Mouse (Mus musculus) embryonic facial prominence, embryonic 10.5 days (tissue): ENCODE data around the gene Slc22a16. TPM values are rescaled to one million over a fixed set of nuclear protein-coding genes. Genes with fewer than 3 reads are reported as not detected.

Experiments used
- DNase-seq: peaks from one replicate; pipeline ENCODE4 v3.0.0-alpha.2; 2017; ENCODE audit warnings: low spot score
- H3K27ac ChIP-seq: fragments of 300-500 bp; sonication (generic); replicated peaks from 2 replicates; pipeline ENCODE4 v1.5.1; 2016; ENCODE audit warnings: mild to moderate bottlenecking
- H3K27me3 ChIP-seq: fragments of 300-500 bp; sonication (generic); replicated peaks from 2 replicates; pipeline ENCODE4 v1.6.1; 2016; ENCODE audit warnings: low read depth, mild to moderate bottlenecking; ENCODE audit not compliant: poor library complexity, severe bottlenecking
- H3K36me3 ChIP-seq: fragments of 300-500 bp; sonication (generic); replicated peaks from 2 replicates; pipeline ENCODE4 v1.6.1; 2016; ENCODE audit warnings: mild to moderate bottlenecking, moderate library complexity
- H3K4me1 ChIP-seq: fragments of 300-500 bp; sonication (generic); 2 replicates; pipeline ENCODE4 v1.6.1; 2016
- H3K4me3 ChIP-seq: fragments of 300-500 bp; sonication (generic); 2 replicates; pipeline ENCODE4 v1.5.1; 2016; ENCODE audit warnings: mild to moderate bottlenecking, moderate library complexity
- H3K9me3 ChIP-seq: fragments of 300-500 bp; sonication (generic); 2 replicates; pipeline ENCODE4 v1.6.1; 2016; ENCODE audit warnings: mild to moderate bottlenecking
- WGBS: fragments of 180-500 bp; shearing (Covaris S2); methylation state at CpG from one replicate; pipeline ENCODE4 v1.1.7; 2016; 5-methylcytosine and 5-hydroxymethylcytosine counted together
- polyA plus RNA-seq: library from polyadenylated mRNA; unstranded; fragments of >200 nt; fragmentation: Nextera tagmentation; extraction: Ambion mirVana; gene quantifications from 2 replicates; pipeline ENCODE4 v1.2.1, GENCODE M21; 2016

Gene Slc22a16
- polyA plus RNA-seq, 1 experiment from 2014 or later = not detected

GRCm38 (mm10) chr10:40629656-40630311, 59.6 kb downstream of the Slc22a16 start, which contains the start of gene Ddo:
Gene Ddo, plus strand, starts transcription at chr10:40630011.
- H3K9me3 ChIP-seq = peaks cover 3% of the 10 kb centered on the region; the same call in 1 of the 2 replicates
- no peak within 1 kb of the TSS for H3K4me3 ChIP-seq
- no peaks in the 10 kb centered on the region for H3K27me3 ChIP-seq
- 77% methylated on average over 8 of the region's 8 CpGs for WGBS
- H3K36me3 ChIP-seq = no peaks in the 10 kb centered on the region
- DNase-seq = no peak
- peaks cover 17% of the 10 kb centered on the region for H3K4me1 ChIP-seq
- no peak within 1 kb of the TSS for H3K27ac ChIP-seq

GRCm38 (mm10) chr10:40630457-40630856, 60.3 kb downstream of the Slc22a16 start:
- H3K4me3 ChIP-seq = no peak overlapping the region
- H3K4me1 ChIP-seq = peaks cover 17% of the 10 kb centered on the region
- H3K27ac ChIP-seq = no peak overlapping the region
- 85% methylated on average over 5 of the region's 5 CpGs for WGBS
- peaks cover 3% of the 10 kb centered on the region; the same call in 1 of the 2 replicates for H3K9me3 ChIP-seq
- no peak for DNase-seq
- H3K27me3 ChIP-seq = no peaks in the 10 kb centered on the region
- H3K36me3 ChIP-seq = no peaks in the 10 kb centered on the region

DNA sequence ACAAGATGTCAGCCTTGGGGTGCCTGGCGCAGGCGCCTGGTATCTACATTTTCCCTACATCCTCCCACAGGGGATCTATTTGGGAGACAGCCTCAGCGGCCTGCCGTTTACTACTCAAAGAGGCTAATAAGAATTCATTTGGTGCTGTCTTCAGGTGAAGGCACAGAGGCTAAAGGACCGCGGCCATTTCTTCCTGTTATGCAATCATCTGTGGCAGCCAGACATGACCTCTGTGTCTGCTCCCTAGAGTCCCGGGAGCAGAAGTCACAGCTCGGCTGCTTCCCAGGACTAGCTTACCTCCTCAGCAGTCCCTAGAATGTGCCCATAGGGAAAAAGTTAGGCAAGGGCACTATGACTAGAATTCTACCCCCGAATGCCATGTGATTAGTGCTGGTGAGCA, 60.8 kb downstream of the Slc22a16 start:
- H3K36me3 ChIP-seq = no peaks in the 10 kb centered on the region
- no peak for DNase-seq
- no peak overlapping the region for H3K27ac ChIP-seq
- no peaks in the 10 kb centered on the region for H3K27me3 ChIP-seq
- peaks cover 3% of the 10 kb centered on the region; the same call in 1 of the 2 replicates for H3K9me3 ChIP-seq
- H3K4me3 ChIP-seq = no peak overlapping the region
- 67% methylated on average over 9 of the region's 9 CpGs for WGBS
- peaks cover 17% of the 10 kb centered on the region for H3K4me1 ChIP-seq

- no peak overlapping the region for H3K4me3 ChIP-seq
- peaks cover 3% of the 10 kb centered on the region; the same call in 1 of the 2 replicates for H3K9me3 ChIP-seq
- 91% methylated on average over 3 of the region's 3 CpGs for WGBS
- H3K36me3 ChIP-seq = no peaks in the 10 kb centered on the region
- no peaks in the 10 kb centered on the region for H3K27me3 ChIP-seq
- H3K4me1 ChIP-seq = peaks cover 17% of the 10 kb centered on the region
- DNase-seq = no peak
- H3K27ac ChIP-seq = no peak overlapping the region
These were observed 62.0 kb downstream of the Slc22a16 start for GRCm38 (mm10) chr10:40632087-40632486.

GRCm38 (mm10) chr10:40637331-40637730, 67.2 kb downstream of the Slc22a16 start:
- peaks cover 23% of the 10 kb centered on the region for H3K4me1 ChIP-seq
- no peak overlapping the region for H3K4me3 ChIP-seq
- peaks cover 6% of the 10 kb centered on the region; the same call in 1 of the 2 replicates for H3K27me3 ChIP-seq
- peak; percentile 22 for DNase-seq
- no peaks in the 10 kb centered on the region for H3K9me3 ChIP-seq
- H3K27ac ChIP-seq = no peak overlapping the region
- 67% methylated on average over 10 of the region's 10 CpGs for WGBS
- no peaks in the 10 kb centered on the region for H3K36me3 ChIP-seq

- Histone ChIP-seq H3K36me3 (no peaks in the 10 kb centered on the region), H3K4me1 (peaks cover 23% of the 10 kb centered on the region), H3K27me3 (peaks cover 6% of the 10 kb centered on the region; the same call in 1 of the 2 replicates), H3K27ac (peak overlapping the region; percentile 52; the same call in 1 of the 2 replicates), H3K9me3 (no peaks in the 10 kb centered on the region), H3K4me3 (no peak overlapping the region)
- WGBS = 66% methylated on average over 7 of the region's 7 CpGs
- no peak for DNase-seq
These were observed 68.1 kb downstream of the Slc22a16 start for GRCm38 (mm10) chr10:40638276-40638675.

DNA sequence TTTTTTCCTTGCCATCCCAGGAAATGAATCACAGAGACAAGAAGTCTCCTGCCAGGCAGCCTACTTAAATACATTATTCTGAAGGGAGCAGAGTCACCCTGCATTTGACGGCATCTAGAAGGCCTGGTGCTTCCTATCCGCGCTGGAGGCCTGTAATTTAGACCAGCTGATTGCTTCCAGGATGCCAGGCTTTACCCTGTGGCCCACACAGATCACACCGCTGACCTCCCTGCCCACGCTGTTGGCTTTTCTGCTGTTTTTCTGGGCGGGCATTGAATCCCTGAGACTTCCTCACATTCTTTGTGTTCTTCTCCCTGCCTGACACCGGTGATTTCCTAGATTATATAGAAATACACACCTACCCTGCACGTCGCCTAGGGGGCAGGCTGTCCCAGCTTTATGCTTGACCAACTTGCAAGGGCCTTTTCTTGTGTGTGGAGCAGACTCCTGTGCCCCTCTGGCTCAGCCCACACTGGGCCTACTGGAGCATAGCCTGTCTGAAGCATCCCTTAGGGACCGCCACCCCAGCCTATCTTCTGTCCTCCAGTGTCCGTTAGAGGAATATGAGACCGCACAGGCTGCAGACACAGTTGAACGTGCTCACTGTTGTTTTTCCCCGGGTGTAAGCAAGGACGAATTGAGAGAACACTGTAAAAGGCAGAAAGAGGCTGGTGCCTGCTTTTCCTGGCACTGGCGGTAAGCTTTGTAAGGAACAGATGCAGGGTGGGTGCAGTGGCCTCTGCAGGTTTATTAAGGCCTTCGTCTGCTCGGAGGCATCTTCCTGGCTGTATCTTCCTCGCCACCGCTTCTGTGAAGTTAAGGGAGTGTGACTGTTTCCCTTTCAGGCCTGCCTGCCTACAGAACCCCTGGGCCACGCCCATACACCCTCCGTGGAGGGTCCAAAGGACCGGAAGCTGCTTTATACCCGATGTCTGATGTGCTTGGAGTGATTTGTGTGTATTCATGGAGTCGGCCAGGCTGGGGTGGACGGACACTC, 69.0 kb downstream of the Slc22a16 start:
- Histone ChIP-seq H3K4me3 (no peak overlapping the region), H3K27ac (peak overlapping the region; percentile 49), H3K27me3 (peaks cover 6% of the 10 kb centered on the region; the same call in 1 of the 2 replicates), H3K9me3 (no peaks in the 10 kb centered on the region), H3K36me3 (no peaks in the 10 kb centered on the region), H3K4me1 (peaks cover 23% of the 10 kb centered on the region)
- peak; percentile 44 for DNase-seq
- 53% methylated on average over 26 of the region's 26 CpGs for whole genome bisulfite sequencing

- peaks cover 6% of the 10 kb centered on the region; the same call in 1 of the 2 replicates for H3K27me3 ChIP-seq
- no peak overlapping the region for H3K27ac ChIP-seq
- WGBS = 92% methylated on average over 4 of the region's 4 CpGs
- H3K4me3 ChIP-seq = no peak overlapping the region
- H3K9me3 ChIP-seq = no peaks in the 10 kb centered on the region
- H3K4me1 ChIP-seq = peaks cover 23% of the 10 kb centered on the region
- H3K36me3 ChIP-seq = no peaks in the 10 kb centered on the region
- no peak for DNase-seq
These were observed 70.3 kb downstream of the Slc22a16 start for GRCm38 (mm10) chr10:40640406-40640805.

DNA sequence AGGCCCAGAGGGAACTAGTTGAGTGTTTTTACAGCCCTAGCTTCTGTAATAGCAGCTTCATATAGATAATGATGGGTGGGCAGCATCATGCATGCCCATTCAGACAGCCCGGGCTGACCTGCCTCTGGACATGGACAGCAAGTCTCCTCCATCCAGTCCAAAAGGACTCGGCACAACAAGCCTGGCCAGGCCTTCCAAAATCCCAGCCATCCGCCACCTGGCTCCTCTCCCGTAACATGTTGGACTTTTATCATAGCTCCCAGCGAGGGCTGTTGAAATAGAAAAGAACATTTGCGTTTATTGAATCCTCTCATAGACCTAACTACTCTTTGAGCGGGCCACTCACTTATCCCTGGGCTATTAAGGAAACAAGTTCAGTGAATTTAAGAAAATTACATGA, 71.8 kb downstream of the Slc22a16 start:
- 90% methylated on average over 7 of the region's 7 CpGs for WGBS
- peaks cover 11% of the 10 kb centered on the region for H3K9me3 ChIP-seq

GRCm38 (mm10) chr10:40643126-40643525, 73.0 kb downstream of the Slc22a16 start:
- peaks cover 11% of the 10 kb centered on the region; the same call in 1 of the 2 replicates for H3K27me3 ChIP-seq
- 84% methylated on average over 5 of the region's 5 CpGs for WGBS

More for the DNA sequence above, 71.8 kb downstream of the Slc22a16 start:
- H3K36me3 ChIP-seq = no peaks in the 10 kb centered on the region
- peaks cover 23% of the 10 kb centered on the region for H3K4me1 ChIP-seq
- no peak overlapping the region for H3K27ac ChIP-seq
- no peak for DNase-seq
- no peak overlapping the region for H3K4me3 ChIP-seq
- H3K27me3 ChIP-seq = peaks cover 11% of the 10 kb centered on the region; the same call in 1 of the 2 replicates

DNA sequence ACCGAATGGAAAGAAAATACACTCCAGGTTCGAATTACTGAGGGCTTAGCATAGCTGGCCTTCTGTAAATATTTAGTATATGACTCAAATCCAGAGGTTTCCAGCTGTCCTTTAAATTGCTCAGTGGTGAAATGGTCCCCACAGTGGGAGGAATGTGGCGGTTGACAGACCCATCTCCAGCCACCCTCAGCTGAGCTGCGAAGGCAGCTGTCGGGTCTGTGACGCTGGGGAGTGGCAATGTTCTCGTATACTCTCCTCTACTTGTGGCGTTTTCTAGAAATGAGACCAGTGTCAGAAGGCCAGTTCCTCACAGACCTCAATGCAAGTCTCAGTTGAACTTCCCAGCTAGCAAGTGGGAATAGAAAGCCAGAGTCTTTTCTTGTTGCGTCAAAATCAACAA, 74.3 kb downstream of the Slc22a16 start:
- peaks cover 22% of the 10 kb centered on the region for H3K9me3 ChIP-seq
- H3K4me3 ChIP-seq = no peak overlapping the region
- no peaks in the 10 kb centered on the region for H3K36me3 ChIP-seq
- H3K27me3 ChIP-seq = peaks cover 11% of the 10 kb centered on the region; the same call in 1 of the 2 replicates
- WGBS = 81% methylated on average over 9 of the region's 9 CpGs
- no peak overlapping the region for H3K27ac ChIP-seq
- peaks cover 6% of the 10 kb centered on the region for H3K4me1 ChIP-seq
- DNase-seq = no peak

More at GRCm38 (mm10) chr10:40643126-40643525, 73.0 kb downstream of the Slc22a16 start:
- Histone ChIP-seq H3K36me3 (no peaks in the 10 kb centered on the region), H3K27ac (no peak overlapping the region), H3K4me1 (peaks cover 20% of the 10 kb centered on the region), H3K9me3 (peaks cover 22% of the 10 kb centered on the region), H3K4me3 (no peak overlapping the region)
- DNase-seq = no peak

DNA sequence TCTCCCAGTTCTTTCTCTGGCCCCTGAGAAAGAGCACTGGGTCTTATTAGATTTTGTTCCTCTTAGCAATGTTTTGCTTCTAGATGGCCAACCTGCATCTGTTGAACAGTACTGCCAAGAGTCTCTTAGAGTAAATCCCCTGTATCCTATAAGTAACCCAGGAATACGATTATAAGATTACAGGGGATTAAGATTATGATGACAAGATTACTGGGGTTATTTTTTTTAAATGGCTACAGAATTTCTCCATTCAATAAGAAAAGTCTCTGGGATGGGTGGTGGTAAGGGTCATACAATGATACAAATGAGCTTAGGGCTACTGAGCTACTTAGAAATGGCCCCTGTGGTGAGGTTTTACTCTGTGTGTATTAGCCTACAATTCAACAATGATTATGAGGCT, 75.2 kb downstream of the Slc22a16 start:
- Histone ChIP-seq H3K9me3 (peaks cover 22% of the 10 kb centered on the region), H3K36me3 (no peaks in the 10 kb centered on the region), H3K27me3 (peaks cover 9% of the 10 kb centered on the region; the same call in 1 of the 2 replicates), H3K4me3 (no peak overlapping the region), H3K4me1 (0 out of 2 replicates have a peak, but pooled peaks cover 3% of the 10 kb centered on the region), H3K27ac (no peak overlapping the region)
- DNase-seq = no peak
- 82% methylated on average over 1 of the region's 1 CpGs for WGBS
